Mouse (Mus musculus) hindbrain, embryonic 11.5 days (tissue): Measurements from ENCODE around the gene Slc39a7. TPM values are rescaled to one million over a fixed set of nuclear protein-coding genes. Genes with fewer than 3 reads are reported as not detected.

ENCODE experiments used
- ATAC-seq: fragments of 200-750 bp; cut with Nextera tagmentation; 2 replicates; pipeline ENCODE4 v1.8.0; 2017; ENCODE audit warnings: mild to moderate bottlenecking, moderate TSS enrichment, moderate library complexity; ENCODE audit not compliant: low FRiP score
- DNase-seq: peaks from one replicate; pipeline ENCODE4 v3.0.0-alpha.2; 2015; ENCODE audit warnings: low spot score
- H3K27ac ChIP-seq: fragments of 300-500 bp; sonication (generic); 2 replicates; pipeline ENCODE4 v1.5.1; 2014; ENCODE audit warnings: mild to moderate bottlenecking, low read depth, low read length
- H3K27me3 ChIP-seq: fragments of 300-500 bp; sonication (generic); 2 replicates; pipeline ENCODE4 v1.6.1; 2014; ENCODE audit warnings: mild to moderate bottlenecking, low read length, moderate library complexity, mixed read lengths; ENCODE audit not compliant: control insufficient read depth, insufficient read depth
- H3K36me3 ChIP-seq: fragments of 300-500 bp; sonication (generic); 2 replicates; pipeline ENCODE4 v1.6.1; 2014; ENCODE audit warnings: mild to moderate bottlenecking, low read length, moderate library complexity, mixed read lengths; ENCODE audit not compliant: control insufficient read depth, insufficient read depth
- H3K4me1 ChIP-seq: fragments of 300-500 bp; sonication (generic); replicated peaks from 2 replicates; pipeline ENCODE4 v1.6.1; 2014; ENCODE audit warnings: low read length, mixed read lengths; ENCODE audit not compliant: control insufficient read depth, insufficient read depth
- H3K4me2 ChIP-seq: fragments of 300-500 bp; sonication (generic); replicated peaks from 2 replicates; pipeline ENCODE4 v1.6.1; 2014; ENCODE audit warnings: mild to moderate bottlenecking, low read depth, low read length
- H3K4me3 ChIP-seq: fragments of 300-500 bp; sonication (generic); 2 replicates; pipeline ENCODE4 v1.5.1; 2014; ENCODE audit warnings: low read depth, low read length
- H3K9ac ChIP-seq: fragments of 300-500 bp; sonication (generic); 2 replicates; pipeline ENCODE4 v1.6.1; 2014; ENCODE audit warnings: low read depth, low read length
- H3K9me3 ChIP-seq: fragments of 300-500 bp; sonication (generic); 2 replicates; pipeline ENCODE4 v1.6.1; 2016; ENCODE audit warnings: low read length; ENCODE audit not compliant: control insufficient read depth
- WGBS: fragments of 180-500 bp; shearing (Covaris S2); extraction: QIAGEN DNeasy Blood & Tissue Kit; methylation state at CpG from one replicate; pipeline ENCODE4 v1.1.7; 2014; 5-methylcytosine and 5-hydroxymethylcytosine counted together
- polyA plus RNA-seq: library from polyadenylated mRNA; unstranded; fragments of >200 nt; fragmentation: Nextera tagmentation; extraction: Ambion mirVana; gene quantifications from 2 replicates; pipeline ENCODE4 v1.2.1, GENCODE M21; 2014

Gene Slc39a7
- polyA plus RNA-seq, 1 experiment from 2014 or later: 75.9 TPM

DNA sequence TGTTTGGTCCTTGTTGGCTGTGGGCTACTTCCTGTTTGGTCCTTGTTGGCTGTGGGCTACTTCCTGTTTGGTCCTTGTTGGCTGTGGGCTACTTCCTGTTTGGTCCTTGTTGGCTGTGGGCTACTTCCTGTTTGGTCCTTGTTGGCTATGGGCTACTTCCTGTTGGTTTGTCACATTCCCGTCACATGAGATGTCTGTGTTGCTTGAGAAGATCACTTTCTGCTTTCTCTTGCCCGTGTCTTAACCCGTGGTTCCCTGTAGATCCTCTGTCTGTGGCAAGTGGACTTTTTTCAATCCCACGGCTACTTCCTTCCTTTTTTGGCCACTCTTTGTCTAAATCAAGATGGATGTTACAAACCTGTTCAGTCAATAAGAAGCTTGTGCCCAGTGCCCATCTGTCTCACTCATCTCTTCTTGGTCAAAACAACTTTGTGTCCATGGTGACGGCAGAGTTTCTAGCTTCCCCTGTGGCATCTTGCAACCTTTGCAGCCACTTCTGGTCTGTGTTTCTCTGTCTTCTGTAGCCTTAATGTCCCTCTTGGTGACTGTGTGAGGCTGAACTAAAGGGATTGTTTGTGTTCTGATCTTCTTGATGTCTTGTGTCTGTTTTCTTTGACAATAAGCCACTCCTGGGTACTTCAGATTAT, 16.0 kb upstream of the Slc39a7 start:
- ATAC-seq: no peak
- H3K4me3 ChIP-seq: no peak overlapping the region
- peaks cover 2% of the 10 kb centered on the region; the same call in 1 of the 2 replicates for H3K9me3 ChIP-seq
- no peak for DNase-seq
- H3K27ac ChIP-seq: no peak overlapping the region
- no peaks in the 10 kb centered on the region for H3K4me1 ChIP-seq
- H3K9ac ChIP-seq: no peak overlapping the region
- no peaks in the 10 kb centered on the region for H3K36me3 ChIP-seq
- no peak overlapping the region for H3K4me2 ChIP-seq
- WGBS: 96% methylated on average over 5 of the region's 5 CpGs
- H3K27me3 ChIP-seq: no peaks in the 10 kb centered on the region

DNA sequence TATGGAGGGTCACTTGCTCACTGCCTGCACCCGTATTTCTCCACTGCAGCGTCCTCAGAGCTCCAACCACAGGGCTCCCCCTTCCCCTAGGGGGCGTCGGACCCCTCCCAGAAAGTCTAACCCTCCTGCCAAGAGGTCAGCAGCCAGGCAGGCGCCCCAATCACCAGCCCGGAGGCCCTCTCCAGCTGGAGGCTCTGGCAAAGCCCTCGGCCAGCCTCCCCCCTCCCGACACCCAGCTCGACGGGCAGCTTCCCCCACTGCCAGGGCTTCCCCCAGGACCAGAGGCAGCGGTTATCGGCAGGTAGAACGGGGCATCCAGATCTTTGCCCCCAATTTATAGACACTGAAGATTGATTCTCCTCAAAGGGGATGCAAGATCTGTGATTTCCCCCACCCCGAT, 14.5 kb upstream of the Slc39a7 start:
- Histone ChIP-seq H3K36me3 (no peaks in the 10 kb centered on the region), H3K4me1 (no peaks in the 10 kb centered on the region), H3K27ac (no peak overlapping the region), H3K4me3 (no peak overlapping the region), H3K9me3 (peaks cover 2% of the 10 kb centered on the region; the same call in 1 of the 2 replicates), H3K4me2 (no peak overlapping the region), H3K9ac (no peak overlapping the region), H3K27me3 (no peaks in the 10 kb centered on the region)
- 79% methylated on average over 14 of the region's 14 CpGs for WGBS
- no peak for ATAC-seq
- DNase-seq: no peak

DNA sequence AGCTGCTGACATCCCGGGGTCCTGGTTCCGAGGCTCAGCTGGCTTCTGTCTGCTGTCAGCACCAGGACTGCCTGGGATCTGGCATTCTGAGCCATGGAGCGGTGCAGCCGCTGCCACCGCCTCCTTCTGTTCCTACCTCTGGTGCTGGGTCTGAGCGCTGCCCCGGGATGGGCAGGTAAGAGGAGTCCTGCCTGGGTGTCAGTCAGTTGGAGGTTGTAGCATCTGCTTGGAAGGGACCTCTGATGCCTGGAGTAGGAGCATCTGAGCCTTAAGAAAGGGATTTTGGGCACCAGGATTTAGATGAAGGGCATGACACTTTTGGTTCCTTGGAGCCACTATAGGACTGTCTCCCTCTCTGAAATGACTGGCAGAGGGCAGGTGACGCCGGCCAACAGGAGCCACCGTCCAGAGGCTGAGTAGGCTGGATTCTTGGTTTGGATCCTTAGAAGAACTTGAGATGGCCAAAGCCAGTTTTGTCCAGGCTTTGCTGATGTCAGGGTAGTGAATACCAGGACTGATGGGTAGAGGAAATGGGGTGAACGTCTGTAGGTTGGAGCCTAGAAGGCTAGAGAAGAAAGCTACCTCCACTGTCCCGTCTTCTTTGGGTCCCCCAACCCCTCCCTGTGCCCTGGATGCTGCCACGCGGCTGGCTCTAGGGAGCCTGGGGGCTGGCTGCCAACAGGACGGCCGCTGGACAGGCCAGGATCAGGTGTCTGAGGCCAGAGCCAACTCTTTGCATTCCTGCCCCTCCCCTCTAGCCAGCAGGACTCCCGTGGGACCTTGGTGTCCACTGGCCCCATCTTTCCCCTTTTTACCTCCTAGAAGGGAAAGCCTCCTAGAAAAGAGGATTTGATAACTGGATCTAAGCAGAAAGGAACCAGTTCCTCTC, 8.3 kb upstream of the Slc39a7 start:
- Histone ChIP-seq H3K4me2 (peak overlapping the region; percentile 33), H3K4me3 (no peak overlapping the region), H3K9ac (no peak overlapping the region; the same call in 1 of the 2 replicates), H3K4me1 (peaks cover 13% of the 10 kb centered on the region), H3K27ac (no peak overlapping the region), H3K27me3 (no peaks in the 10 kb centered on the region), H3K9me3 (no peaks in the 10 kb centered on the region), H3K36me3 (no peaks in the 10 kb centered on the region; the same call in 1 of the 2 replicates)
- ATAC-seq: no peak
- WGBS: 31% methylated on average over 17 of the region's 17 CpGs
- DNase-seq: no peak

DNA sequence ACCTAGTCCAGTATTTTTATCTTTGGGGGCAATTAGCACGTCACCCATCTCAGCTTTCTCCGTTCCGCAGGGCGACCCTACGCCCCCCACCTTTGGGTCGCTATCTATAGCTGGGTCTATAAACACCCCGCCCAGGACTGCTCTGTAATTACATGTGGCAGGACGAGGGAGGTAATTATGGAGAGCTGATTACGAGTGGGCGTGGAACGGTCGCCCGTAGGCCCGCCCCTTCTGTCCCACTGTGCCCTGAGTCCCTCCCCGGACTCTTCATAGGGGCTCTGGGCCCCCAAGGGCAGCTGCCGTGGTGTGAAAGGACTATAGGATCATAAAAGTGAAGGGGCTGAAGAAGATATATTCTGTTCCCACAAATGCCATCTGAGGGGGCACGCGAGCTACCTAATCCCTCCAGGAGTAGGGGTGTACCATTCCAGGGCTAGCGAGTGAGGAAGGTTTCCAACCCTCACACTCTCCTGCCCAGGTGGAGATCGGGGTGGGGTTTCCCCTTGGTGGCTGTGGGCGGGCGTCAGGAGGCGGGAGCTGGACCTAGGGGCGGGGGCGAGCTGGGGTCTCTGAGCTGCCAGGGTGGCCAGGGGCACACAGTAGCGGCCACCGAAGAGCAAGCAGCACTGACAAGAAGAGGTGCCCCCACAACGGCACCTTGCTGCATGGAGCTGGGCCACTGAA, 7.5 kb upstream of the Slc39a7 start, which contains the start of gene Col11a2:
Gene Col11a2, plus strand, starts transcription at position 560 of the 684 bp plus-strand sequence.
- no peak within 1 kb of the TSS for H3K27ac ChIP-seq

DNA sequence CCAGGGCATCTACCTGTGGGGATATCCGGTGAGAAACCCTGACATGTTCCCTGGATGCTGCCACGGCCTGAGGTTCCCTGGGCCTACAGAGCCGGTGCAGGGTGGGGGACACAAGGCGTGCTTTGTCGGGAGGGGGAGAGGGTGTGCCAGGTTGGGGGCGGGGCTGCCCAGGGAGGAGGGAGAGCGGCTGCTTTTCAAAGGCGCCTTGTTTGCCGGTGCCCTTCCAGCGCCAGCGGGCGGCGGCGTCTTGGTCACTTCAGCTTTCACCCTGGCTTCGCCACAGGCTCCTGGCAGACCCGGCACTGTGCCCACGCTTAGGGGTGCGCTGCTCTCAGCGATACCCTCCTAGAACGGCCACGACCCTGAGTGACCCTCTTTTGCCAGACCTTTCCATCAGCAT, 7.0 kb upstream of the Slc39a7 start:
- Histone ChIP-seq H3K4me3 (no peak overlapping the region), H3K4me1 (peaks cover 13% of the 10 kb centered on the region), H3K4me2 (peak overlapping the region; percentile 33), H3K36me3 (peaks cover 3% of the 10 kb centered on the region; the same call in 1 of the 2 replicates), H3K9me3 (no peaks in the 10 kb centered on the region), H3K27ac (no peak overlapping the region), H3K9ac (no peak overlapping the region; the same call in 1 of the 2 replicates), H3K27me3 (no peaks in the 10 kb centered on the region)
- ATAC-seq: peak; percentile 36; the same call in 1 of the 2 replicates
- 17% methylated on average over 15 of the region's 21 CpGs for WGBS
- no peak for DNase-seq

More for the DNA sequence above, 7.5 kb upstream of the Slc39a7 start, which contains the start of gene Col11a2:
- H3K4me3 ChIP-seq: no peak within 1 kb of the TSS
- no peak for DNase-seq
- no peaks in the 10 kb centered on the region for H3K27me3 ChIP-seq
- H3K9me3 ChIP-seq: no peaks in the 10 kb centered on the region
- peak within 1 kb of the TSS; percentile 33 for H3K4me2 ChIP-seq
- WGBS: 16% methylated on average over 28 of the region's 28 CpGs
- ATAC-seq: peak; percentile 54
- H3K4me1 ChIP-seq: peaks cover 13% of the 10 kb centered on the region
- peaks cover 3% of the 10 kb centered on the region; the same call in 1 of the 2 replicates for H3K36me3 ChIP-seq
- peak within 1 kb of the TSS; percentile 23 for H3K9ac ChIP-seq

DNA sequence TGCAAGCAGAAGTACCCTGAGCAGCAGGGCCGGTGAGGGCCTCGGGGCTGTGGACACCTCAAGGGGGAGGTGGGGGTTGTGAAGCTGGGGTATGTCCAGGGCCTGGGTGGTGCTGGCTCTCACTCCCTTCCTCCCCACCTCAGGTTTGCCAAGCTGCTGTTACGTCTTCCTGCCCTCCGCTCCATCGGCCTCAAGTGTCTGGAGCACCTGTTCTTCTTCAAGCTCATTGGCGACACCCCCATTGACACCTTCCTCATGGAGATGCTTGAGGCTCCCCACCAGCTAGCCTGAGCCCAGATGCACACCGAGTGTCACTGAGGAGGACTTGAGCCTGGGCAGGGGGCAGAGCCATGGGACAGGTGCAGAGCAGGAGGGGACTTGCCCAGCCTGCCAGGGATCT, 5.8 kb upstream of the Slc39a7 start:
- H3K9ac ChIP-seq: no peak overlapping the region
- H3K4me1 ChIP-seq: peaks cover 13% of the 10 kb centered on the region
- H3K4me2 ChIP-seq: no peak overlapping the region
- WGBS: 94% methylated on average over 7 of the region's 7 CpGs
- no peak for DNase-seq
- no peak overlapping the region for H3K4me3 ChIP-seq
- H3K27me3 ChIP-seq: no peaks in the 10 kb centered on the region
- no peak for ATAC-seq
- peaks cover 3% of the 10 kb centered on the region; the same call in 1 of the 2 replicates for H3K36me3 ChIP-seq
- no peaks in the 10 kb centered on the region for H3K9me3 ChIP-seq
- no peak overlapping the region for H3K27ac ChIP-seq

GRCm38 (mm10) chr17:34036647-34037046, 5.2 kb upstream of the Slc39a7 start:
- no peak overlapping the region for H3K4me2 ChIP-seq
- H3K9me3 ChIP-seq: no peaks in the 10 kb centered on the region
- no peak for ATAC-seq
- no peaks in the 10 kb centered on the region for H3K27me3 ChIP-seq
- no peak for DNase-seq
- no peak overlapping the region for H3K9ac ChIP-seq
- H3K4me3 ChIP-seq: no peak overlapping the region
- H3K4me1 ChIP-seq: peaks cover 13% of the 10 kb centered on the region
- H3K27ac ChIP-seq: no peak overlapping the region
- WGBS: 79% methylated on average over 10 of the region's 10 CpGs
- peaks cover 3% of the 10 kb centered on the region; the same call in 1 of the 2 replicates for H3K36me3 ChIP-seq

DNA sequence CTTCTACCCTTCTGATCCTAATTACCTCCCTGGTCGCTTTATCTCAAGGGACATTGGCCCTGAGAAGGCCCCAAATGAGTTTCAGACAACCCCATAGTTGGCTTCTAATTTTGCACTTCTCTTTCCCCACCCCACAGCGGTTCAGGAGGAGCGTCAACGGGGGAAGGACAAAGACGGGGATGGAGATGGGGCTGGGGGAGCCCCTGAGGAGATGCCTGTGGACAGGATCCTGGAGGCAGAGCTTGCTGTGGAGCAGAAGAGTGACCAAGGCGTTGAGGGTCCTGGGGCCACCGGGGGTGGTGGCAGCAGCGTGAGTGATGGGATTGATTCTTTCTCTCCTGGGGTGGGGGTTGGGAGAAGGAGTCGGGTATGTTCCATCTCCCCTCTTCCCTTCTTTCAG, 4.0 kb upstream of the Slc39a7 start:
- Histone ChIP-seq H3K9ac (no peak overlapping the region), H3K4me1 (peaks cover 12% of the 10 kb centered on the region), H3K4me3 (no peak overlapping the region), H3K27ac (no peak overlapping the region), H3K4me2 (no peak overlapping the region), H3K9me3 (no peaks in the 10 kb centered on the region), H3K36me3 (peaks cover 3% of the 10 kb centered on the region; the same call in 1 of the 2 replicates), H3K27me3 (no peaks in the 10 kb centered on the region)
- no peak for DNase-seq
- ATAC-seq: no peak
- WGBS: 93% methylated on average over 9 of the region's 9 CpGs
